Mouse (Mus musculus): ENCODE measurements around the gene Chrdl2. TPM values are rescaled to one million over a fixed set of nuclear protein-coding genes. Genes with fewer than 3 reads are reported as not detected.
"Not testable (repeated sequence)": the region's sequence is repeated elsewhere in the genome, so short reads cannot be mapped to it uniquely, and the experiment has no call there.

Chrdl2 gene
- 2.6 and 3.6 TPM in 2 replicates for polyA plus RNA-seq (2016; fragmentation: Nextera tagmentation; extraction: Ambion mirVana)

DNA sequence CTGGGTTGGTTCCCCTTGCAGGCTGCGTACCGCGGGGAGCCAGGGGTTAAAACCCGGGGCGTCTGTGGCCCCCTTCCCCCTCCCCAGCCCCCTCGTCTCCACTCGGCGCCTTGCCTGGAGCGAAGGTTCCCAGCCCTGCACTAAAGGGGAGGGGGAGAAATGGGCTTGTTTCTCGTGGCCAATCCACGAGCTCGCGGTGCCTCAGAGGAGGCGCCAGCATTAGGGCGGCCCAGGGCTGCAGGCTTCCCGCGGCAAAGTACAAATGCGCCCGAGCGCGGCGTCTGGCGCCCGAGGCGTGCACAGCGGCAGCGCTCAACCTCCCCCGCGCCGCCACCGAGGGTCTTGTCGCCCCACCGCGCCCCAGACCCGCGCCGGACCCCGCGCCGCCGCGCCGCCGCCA is at the start of gene Chrdl2:
Gene Chrdl2, plus strand, starts transcription at position 383 of the 400 bp plus-strand sequence.
- peak within 1 kb of the TSS; percentile 60 for H3K9ac ChIP-seq (replicated peaks)
- H3K9me3 ChIP-seq, result no peaks in the 10 kb centered on the region
- H3K4me2 ChIP-seq, result peak within 1 kb of the TSS; percentile 94
- H3K4me1 ChIP-seq (replicated peaks), result peaks cover 9% of the 10 kb centered on the region
- H3K27ac ChIP-seq, result no peak within 1 kb of the TSS
- no peaks in the 10 kb centered on the region for H3K36me3 ChIP-seq
- under 1% methylated on average over 43 of the region's 44 CpGs for WGBS
- peak; percentile 81 for ATAC-seq (ENCODE audit: insufficient number of reproducible peaks, insufficient read depth, low FRiP score, low TSS enrichment, low read depth)
- H3K4me3 ChIP-seq (replicated peaks), result peak within 1 kb of the TSS; percentile 54
- peaks cover 75% of the 10 kb centered on the region for H3K27me3 ChIP-seq

DNA sequence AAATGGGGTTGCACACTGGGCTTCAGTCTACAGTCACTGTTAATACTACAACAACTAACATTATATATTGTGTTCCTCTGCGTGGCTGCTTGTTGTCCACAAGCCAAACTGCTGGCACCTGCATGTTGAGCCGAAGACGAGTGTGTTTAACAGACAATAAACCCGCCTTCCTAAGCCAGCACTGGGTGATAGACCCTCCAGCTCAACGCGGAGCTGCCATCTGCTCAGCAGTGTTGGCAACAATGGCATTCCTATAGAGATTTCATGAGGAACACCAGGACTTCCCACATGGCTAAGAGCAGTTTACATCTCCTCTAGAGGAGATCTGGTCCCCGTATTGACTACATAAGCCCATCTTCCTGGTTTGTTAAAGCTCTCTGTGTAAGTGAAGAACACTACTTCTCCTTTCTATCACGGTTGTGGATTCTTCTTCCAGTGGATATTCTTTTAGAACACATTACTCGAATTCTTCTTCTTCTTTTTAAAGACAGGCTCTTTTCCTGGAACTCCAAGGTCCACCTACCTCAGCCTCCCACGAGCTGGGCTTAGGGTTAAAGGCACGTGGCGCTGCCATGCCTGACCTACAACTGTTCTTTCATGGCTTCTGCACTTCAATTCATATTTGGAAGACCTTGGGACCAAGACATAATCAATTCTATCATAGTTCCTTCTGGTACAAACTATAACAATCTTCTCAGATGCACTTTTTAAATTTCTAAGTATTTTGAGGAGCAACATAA is 48.6 kb upstream of the Chrdl2 start:
- Histone ChIP-seq H3K9me3 (no peaks in the 10 kb centered on the region), H3K27ac (no peak overlapping the region), H3K36me3 (0 out of 2 replicates have a peak, but pooled peaks cover 6% of the 10 kb centered on the region), H3K9ac (replicated peaks) (no peak overlapping the region), H3K4me3 (replicated peaks) (no peak overlapping the region), H3K4me2 (no peak overlapping the region), H3K4me1 (replicated peaks) (0 out of 2 replicates have a peak, but pooled peaks cover 12% of the 10 kb centered on the region), H3K27me3 (no peaks in the 10 kb centered on the region)
- ATAC-seq (ENCODE audit: insufficient number of reproducible peaks, insufficient read depth, low FRiP score, low TSS enrichment, low read depth), result no peak
- 80% methylated on average over 12 of the region's 12 CpGs for WGBS

DNA sequence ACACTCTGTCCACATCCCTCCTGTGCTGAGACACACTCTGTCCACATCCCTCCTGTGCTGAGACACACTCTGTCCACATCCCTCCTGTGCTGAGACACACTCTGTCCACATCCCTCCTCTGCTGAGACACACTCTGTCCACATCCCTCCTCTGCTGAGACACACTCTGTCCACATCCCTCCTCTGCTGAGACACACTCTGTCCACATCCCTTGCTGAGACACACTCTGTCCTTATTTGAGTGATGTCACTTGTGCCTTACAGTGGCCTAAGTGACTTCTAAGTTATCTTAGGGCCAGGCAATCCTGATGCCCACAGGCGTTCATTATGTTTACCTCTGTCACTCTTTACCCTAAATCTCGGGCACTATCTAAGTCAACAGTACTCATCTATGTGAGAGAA is 45.4 kb upstream of the Chrdl2 start:
- H3K9me3 ChIP-seq; H3K9ac ChIP-seq (replicated peaks); H3K27me3 ChIP-seq; H3K4me3 ChIP-seq (replicated peaks); H3K4me2 ChIP-seq; H3K36me3 ChIP-seq; H3K27ac ChIP-seq; ATAC-seq (ENCODE audit: insufficient number of reproducible peaks, insufficient read depth, low FRiP score, low TSS enrichment, low read depth): not testable (repeated sequence)
- WGBS, result 81% methylated on average over 2 of the region's 2 CpGs
- H3K4me1 ChIP-seq (replicated peaks), result peaks cover 14% of the 10 kb centered on the region

DNA sequence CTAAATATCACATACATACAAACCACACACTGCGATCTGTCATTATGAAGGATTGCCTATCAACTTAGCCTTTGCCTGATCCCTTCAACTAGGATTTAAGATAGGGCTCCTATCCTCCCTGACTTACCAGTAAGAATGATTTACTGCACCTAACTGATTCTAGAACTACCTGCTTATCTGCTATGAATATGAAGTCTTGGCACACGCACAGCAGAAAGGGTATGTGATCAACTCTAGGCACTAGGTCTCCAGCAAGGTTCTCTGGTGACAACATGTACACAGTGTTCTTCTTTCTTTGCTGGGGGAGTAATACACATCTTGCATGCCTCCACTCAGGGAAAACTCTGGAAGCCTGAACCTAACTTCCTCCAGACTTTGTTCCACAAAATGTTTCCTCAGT is 44.5 kb upstream of the Chrdl2 start:
- Histone ChIP-seq H3K4me3 (replicated peaks) (no peak overlapping the region), H3K27ac (no peak overlapping the region)
- 95% methylated on average over 2 of the region's 2 CpGs for whole genome bisulfite sequencing

DNA sequence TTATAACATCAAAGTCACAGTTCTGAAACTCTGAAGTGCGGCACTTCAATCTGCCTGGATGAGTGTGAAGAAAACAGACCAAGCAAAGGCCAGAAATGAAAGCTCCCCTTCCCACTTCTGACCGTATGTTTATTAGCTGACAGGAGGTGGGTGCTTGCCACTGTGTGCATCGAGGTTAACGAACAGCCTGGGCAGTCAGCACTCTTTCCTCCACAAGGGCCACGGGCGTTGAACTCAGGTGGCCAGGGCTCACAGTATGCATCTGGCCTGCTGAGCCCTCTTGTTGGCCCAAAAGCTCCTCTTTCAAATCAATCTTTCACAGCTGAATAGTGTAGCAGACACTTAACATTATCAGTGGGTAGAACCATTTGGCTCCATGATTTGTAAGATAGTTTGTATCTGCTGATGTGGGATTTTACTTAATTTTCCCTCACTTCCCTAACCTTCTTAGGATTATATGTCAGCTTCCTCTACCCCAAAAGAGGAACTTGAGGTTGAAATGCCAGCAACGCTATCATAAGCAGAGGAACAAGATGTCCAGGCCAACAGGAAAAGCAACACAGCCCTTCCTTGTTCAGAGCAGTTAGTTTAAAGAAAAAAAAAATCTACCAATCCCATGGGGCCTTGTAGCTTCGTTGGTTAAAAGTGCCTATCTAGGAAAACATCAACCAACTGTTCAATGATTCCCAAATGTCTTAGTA is 43.3 kb upstream of the Chrdl2 start:
- WGBS, result 61% methylated on average over 8 of the region's 8 CpGs
- ATAC-seq (ENCODE audit: insufficient number of reproducible peaks, insufficient read depth, low FRiP score, low TSS enrichment, low read depth), result no peak

More for the DNA sequence above, 44.5 kb upstream of the Chrdl2 start:
- no peaks in the 10 kb centered on the region for H3K27me3 ChIP-seq
- no peaks in the 10 kb centered on the region for H3K36me3 ChIP-seq
- no peak overlapping the region for H3K4me2 ChIP-seq
- H3K9me3 ChIP-seq, result no peaks in the 10 kb centered on the region
- H3K4me1 ChIP-seq (replicated peaks), result peaks cover 23% of the 10 kb centered on the region
- ATAC-seq (ENCODE audit: insufficient number of reproducible peaks, insufficient read depth, low FRiP score, low TSS enrichment, low read depth), result no peak
- no peak overlapping the region for H3K9ac ChIP-seq (replicated peaks)

DNA sequence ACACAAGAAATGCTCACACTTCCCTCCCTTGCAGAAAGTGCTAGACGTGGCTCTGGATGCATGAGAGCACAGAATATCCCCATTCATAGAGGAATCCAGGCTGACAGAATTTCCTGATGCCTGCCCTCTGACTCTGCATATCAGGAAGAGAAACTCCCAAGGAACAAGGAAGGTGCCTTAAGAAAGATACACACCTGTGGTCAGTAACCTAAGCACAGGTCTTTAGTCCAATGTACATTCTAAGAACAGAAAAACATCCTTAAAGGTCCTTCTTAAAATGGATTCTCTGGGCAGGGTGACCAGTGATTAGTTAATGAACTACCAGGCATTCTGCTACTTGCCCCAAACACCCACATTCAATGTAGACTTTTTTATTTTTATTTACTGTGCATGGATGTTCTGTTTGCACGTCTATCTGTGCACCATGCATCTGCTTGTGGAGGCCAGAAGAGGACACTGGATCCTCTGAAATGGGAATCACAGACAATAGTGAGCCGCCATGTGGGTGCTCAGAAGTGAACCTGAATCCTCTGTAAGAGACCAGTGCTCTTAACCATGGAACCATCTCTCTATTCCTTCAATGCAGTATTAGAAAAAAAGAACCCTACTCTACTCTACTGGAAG is 42.6 kb upstream of the Chrdl2 start:
- no peak overlapping the region for H3K9ac ChIP-seq (replicated peaks)
- no peak overlapping the region for H3K4me3 ChIP-seq (replicated peaks)
- 81% methylated on average over 3 of the region's 3 CpGs for WGBS
- H3K36me3 ChIP-seq, result no peaks in the 10 kb centered on the region
- peaks cover 33% of the 10 kb centered on the region for H3K4me1 ChIP-seq (replicated peaks)
- no peaks in the 10 kb centered on the region for H3K27me3 ChIP-seq
- H3K9me3 ChIP-seq, result no peaks in the 10 kb centered on the region
- H3K27ac ChIP-seq, result no peak overlapping the region
- no peak for ATAC-seq (ENCODE audit: insufficient number of reproducible peaks, insufficient read depth, low FRiP score, low TSS enrichment, low read depth)
- H3K4me2 ChIP-seq, result no peak overlapping the region

More for the DNA sequence above, 43.3 kb upstream of the Chrdl2 start:
- H3K4me1 ChIP-seq (replicated peaks), result peaks cover 33% of the 10 kb centered on the region
- no peak overlapping the region for H3K9ac ChIP-seq (replicated peaks)
- H3K36me3 ChIP-seq, result no peaks in the 10 kb centered on the region
- no peak overlapping the region for H3K4me2 ChIP-seq
- no peak overlapping the region for H3K4me3 ChIP-seq (replicated peaks)
- H3K27ac ChIP-seq, result no peak overlapping the region
- no peaks in the 10 kb centered on the region for H3K27me3 ChIP-seq
- H3K9me3 ChIP-seq, result no peaks in the 10 kb centered on the region

DNA sequence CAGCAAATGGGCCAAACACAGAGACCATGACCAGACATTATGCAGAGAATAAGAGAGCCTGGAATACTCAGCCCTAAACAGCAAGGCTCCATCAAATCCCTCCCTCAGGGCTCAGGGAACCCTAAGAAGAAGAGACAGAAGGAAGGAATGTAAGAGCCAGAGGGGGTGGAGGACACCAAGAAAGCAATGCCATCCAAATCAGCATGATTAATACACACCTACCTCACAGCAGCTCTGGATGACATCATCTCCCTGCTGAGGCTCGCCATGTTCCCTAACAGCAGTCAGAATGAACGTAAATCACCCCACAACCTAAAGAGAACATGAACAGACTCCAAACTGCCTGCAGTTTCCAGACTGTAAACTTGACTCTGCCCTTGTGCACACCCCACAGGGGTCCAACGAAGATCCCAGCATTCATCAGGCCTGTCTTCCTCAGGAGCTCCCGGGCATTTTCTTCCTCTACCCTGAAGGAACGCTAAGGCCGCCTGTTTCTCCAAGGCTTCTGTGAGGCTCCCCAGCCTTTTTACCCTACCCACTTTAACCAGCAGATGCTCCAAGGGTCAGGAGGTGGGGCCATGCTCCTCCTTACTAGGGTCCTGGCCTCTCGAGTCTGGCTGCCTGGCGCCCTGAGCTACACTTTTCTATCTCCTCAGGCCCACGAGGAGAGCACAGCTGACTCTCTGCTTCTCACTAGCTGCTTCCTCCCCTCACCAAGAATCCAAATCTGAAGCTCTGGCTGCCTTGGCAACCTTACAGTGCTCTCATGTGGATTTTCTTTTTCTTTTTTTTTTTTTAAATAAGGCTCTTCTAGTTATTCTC is 40.7 kb upstream of the Chrdl2 start:
- no peaks in the 10 kb centered on the region for H3K9me3 ChIP-seq
- no peaks in the 10 kb centered on the region for H3K36me3 ChIP-seq
- no peak for ATAC-seq (ENCODE audit: insufficient number of reproducible peaks, insufficient read depth, low FRiP score, low TSS enrichment, low read depth)
- H3K9ac ChIP-seq (replicated peaks), result no peak overlapping the region
- no peak overlapping the region for H3K4me3 ChIP-seq (replicated peaks)
- peaks cover 46% of the 10 kb centered on the region for H3K4me1 ChIP-seq (replicated peaks)
- peak overlapping the region; percentile 25 for H3K4me2 ChIP-seq
- peak overlapping the region; percentile 79 for H3K27ac ChIP-seq
- H3K27me3 ChIP-seq, result no peaks in the 10 kb centered on the region
- WGBS, result 13% methylated on average over 9 of the region's 9 CpGs

DNA sequence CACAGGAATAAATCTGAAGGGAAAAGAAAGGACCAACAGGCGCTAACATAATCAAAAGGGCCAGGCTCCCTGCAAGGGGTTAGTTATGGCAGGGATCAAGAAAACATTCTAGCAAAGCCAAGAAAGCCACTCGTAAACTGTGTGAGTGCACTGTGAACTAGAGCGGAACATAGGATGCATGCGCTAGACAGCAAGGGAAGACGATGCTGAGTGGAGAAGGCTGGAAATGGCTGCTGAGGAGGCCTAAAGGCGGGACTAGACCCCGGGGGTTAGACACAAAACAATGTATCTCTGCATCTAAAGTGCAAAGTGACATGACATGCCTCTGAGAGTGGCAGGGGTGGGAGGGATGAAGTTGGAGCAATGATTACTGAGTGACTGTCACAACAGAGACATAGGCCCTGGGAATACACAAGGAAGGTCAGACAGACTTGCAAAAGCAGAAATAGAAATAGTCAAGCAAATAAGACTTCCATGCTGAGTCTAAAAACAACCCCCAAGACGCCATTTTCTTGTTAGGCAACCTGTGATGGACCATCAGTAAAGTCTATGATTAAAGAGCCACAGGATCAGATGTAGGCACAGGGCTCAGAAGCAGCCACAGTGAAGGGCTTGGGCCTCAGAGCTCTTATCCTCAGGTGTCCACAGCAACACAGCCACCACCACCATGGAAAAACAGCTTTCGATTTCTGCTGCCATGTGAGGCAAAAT is 39.8 kb upstream of the Chrdl2 start:
- Histone ChIP-seq H3K36me3 (no peaks in the 10 kb centered on the region), H3K4me2 (no peak overlapping the region), H3K4me3 (replicated peaks) (no peak overlapping the region), H3K27me3 (no peaks in the 10 kb centered on the region), H3K9ac (replicated peaks) (no peak overlapping the region), H3K9me3 (no peaks in the 10 kb centered on the region), H3K4me1 (replicated peaks) (peaks cover 53% of the 10 kb centered on the region), H3K27ac (peak overlapping the region; percentile 24)
- 51% methylated on average over 9 of the region's 9 CpGs for WGBS
- no peak for ATAC-seq (ENCODE audit: insufficient number of reproducible peaks, insufficient read depth, low FRiP score, low TSS enrichment, low read depth)

DNA sequence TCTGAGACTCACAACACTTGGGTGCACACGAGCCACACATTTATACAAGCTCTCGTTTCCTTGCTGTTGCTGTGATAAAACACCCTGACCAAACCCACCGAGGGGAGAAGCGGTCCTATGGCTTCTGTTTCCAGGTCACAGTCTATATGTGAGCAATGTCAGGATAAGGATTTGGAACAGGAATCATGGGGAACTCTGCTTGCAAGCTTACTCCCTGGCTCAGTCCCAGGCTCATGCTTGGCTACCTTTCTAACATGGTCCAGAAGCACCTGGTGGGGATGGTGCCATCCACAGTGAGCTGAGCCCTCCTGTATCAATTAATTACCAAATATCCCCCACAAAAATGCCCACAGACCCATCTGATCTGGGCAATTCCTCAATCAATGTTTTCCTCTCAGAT is 36.8 kb upstream of the Chrdl2 start:
- WGBS, result 71% methylated on average over 4 of the region's 4 CpGs
- no peak overlapping the region for H3K4me3 ChIP-seq (replicated peaks)
- no peak for ATAC-seq (ENCODE audit: insufficient number of reproducible peaks, insufficient read depth, low FRiP score, low TSS enrichment, low read depth)
- no peaks in the 10 kb centered on the region for H3K36me3 ChIP-seq
- peaks cover 68% of the 10 kb centered on the region for H3K4me1 ChIP-seq (replicated peaks)
- no peak overlapping the region for H3K4me2 ChIP-seq
- H3K9me3 ChIP-seq, result no peaks in the 10 kb centered on the region
- no peaks in the 10 kb centered on the region for H3K27me3 ChIP-seq
- no peak overlapping the region for H3K27ac ChIP-seq
- H3K9ac ChIP-seq (replicated peaks), result no peak overlapping the region

DNA sequence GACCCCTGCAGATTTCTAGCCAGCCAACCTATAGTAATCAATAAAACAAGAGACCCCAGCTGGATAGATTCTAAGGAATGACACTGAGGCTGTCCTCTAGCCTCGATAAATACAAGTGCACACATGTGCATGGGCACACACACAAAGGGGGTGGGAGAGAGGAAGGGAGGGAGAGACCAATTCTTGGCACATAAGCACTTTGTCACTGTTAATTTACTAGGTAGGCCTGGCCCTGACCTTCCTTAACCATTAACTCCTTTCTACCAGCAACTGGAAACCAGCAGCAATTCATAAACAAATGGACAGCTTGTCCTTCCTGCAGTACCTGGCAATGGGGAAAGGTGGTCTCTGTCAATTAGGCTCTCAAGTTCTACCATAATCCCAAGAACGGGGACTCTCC is 34.0 kb upstream of the Chrdl2 start:
- H3K4me3 ChIP-seq (replicated peaks), result no peak overlapping the region
- H3K4me1 ChIP-seq (replicated peaks), result peaks cover 53% of the 10 kb centered on the region
- ATAC-seq (ENCODE audit: insufficient number of reproducible peaks, insufficient read depth, low FRiP score, low TSS enrichment, low read depth), result no peak
- H3K4me2 ChIP-seq, result no peak overlapping the region
- H3K9ac ChIP-seq (replicated peaks), result no peak overlapping the region
- H3K27me3 ChIP-seq, result no peaks in the 10 kb centered on the region
- H3K27ac ChIP-seq, result no peak overlapping the region
- 71% methylated on average over 2 of the region's 2 CpGs for WGBS
- 0 out of 2 replicates have a peak, but pooled peaks cover under 1% of the 10 kb centered on the region for H3K9me3 ChIP-seq
- no peaks in the 10 kb centered on the region for H3K36me3 ChIP-seq
